Comparison of ENCODE assay signal across 8 mouse cellular contexts in the genomic region with DNA sequence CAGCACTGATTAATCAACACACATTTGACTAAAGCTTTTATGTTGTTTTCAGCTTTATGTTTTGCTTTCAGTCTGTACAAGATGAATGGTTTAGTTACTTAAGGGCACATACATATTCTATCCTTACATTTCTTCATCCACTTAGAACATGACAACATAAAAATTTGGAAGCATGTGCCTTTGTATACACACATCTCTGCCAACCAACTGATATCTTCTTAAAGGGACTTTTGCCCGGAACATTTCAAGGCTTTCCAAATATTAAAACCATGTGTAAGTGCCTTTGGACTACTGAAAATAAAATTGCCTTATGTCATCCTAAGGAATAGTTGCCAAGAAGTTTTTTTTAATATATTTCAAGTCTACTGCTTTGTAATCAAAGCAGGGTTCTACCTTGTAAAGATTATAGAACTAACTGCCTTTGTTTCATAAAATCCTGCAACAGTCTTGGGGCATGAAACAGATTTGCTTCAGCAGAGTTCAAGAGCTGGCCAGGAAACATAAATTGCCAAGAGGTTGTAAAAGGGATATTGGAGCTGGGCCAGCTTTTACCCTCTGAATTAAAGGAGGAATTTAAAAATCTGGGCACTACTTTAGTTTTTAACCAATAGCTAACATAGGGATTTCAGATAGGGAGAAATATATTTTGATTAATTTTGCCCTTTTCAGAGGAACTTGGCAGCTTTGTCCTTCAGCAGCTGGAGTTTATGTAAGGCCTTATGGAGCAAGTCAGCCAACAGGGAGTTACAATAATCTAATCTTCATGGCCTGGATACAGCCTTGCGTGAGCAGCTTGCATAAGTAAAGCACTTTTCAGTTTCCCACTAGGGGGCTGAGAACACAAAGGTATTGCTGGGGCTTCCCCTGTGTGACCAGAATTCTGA.
A peak's percentile ranks its signal among the peaks of the same experiment; 100 is the strongest.
DNase-seq lines count a peak whose midpoint lies in the region; ATAC-seq and TF ChIP-seq lines count a peak whose summit lies in the region.

No protein-coding gene starts in this region.

- WGBS in kidney, embryonic 15.5 days = 54% methylated on average over 2 of the region's 2 CpGs
- 27% methylated on average over 2 of the region's 2 CpGs for WGBS in forebrain, embryonic 13.5 days
- WGBS in hindbrain, embryonic 16.5 days = 26% methylated on average over 2 of the region's 2 CpGs
- WGBS in lung, postnatal 0 days = 49% methylated on average over 2 of the region's 2 CpGs
- 35% methylated on average over 2 of the region's 2 CpGs for WGBS in stomach, embryonic 16.5 days

- peak; percentile 66; the same call in 1 of the 2 replicates for ATAC-seq in kidney, embryonic 15.5 days (replicated peaks; ENCODE audit: low FRiP score)
- peak; percentile 96 for ATAC-seq in forebrain, embryonic 13.5 days
- ATAC-seq in hindbrain, embryonic 16.5 days = peak; percentile 98
- peak; percentile 57; the same call in 1 of the 2 replicates for ATAC-seq in lung, postnatal 0 days
- peak; percentile 73; the same call in 1 of the 2 replicates for ATAC-seq in stomach, embryonic 16.5 days (ENCODE audit: insufficient read depth, low FRiP score)

- no peak for TF ChIP-seq EP300 in lung, postnatal 0 days (IDR thresholded peaks at IDR 0.05)

- peak; percentile 43 for TF ChIP-seq CTCF in lung, postnatal 0 days (IDR thresholded peaks at IDR 0.05)

- H3K27me3 ChIP-seq in kidney, embryonic 15.5 days = no peaks in the 10 kb centered on the region
- H3K27me3 ChIP-seq in forebrain, embryonic 13.5 days = no peaks in the 10 kb centered on the region
- H3K27me3 ChIP-seq in hindbrain, embryonic 16.5 days (replicated peaks; ENCODE audit: control insufficient read depth, insufficient read depth, low read length) = no peaks in the 10 kb centered on the region
- H3K27me3 ChIP-seq in lung, postnatal 0 days (replicated peaks; ENCODE audit: insufficient read depth, low read length) = no peaks in the 10 kb centered on the region
- no peaks in the 10 kb centered on the region for H3K27me3 ChIP-seq in stomach, embryonic 16.5 days (ENCODE audit: control insufficient read depth, insufficient read depth, low read length)

- no peak overlapping the region for H3K4me2 ChIP-seq in kidney, embryonic 15.5 days
- no peak overlapping the region for H3K4me2 ChIP-seq in forebrain, embryonic 13.5 days
- H3K4me2 ChIP-seq in hindbrain, embryonic 16.5 days (ENCODE audit: low read length) = no peak overlapping the region
- no peak overlapping the region for H3K4me2 ChIP-seq in lung, postnatal 0 days (replicated peaks; ENCODE audit: low read depth, low read length)
- no peak overlapping the region for H3K4me2 ChIP-seq in stomach, embryonic 16.5 days (ENCODE audit: low read depth, low read length)

- no peak overlapping the region for H3K4me3 ChIP-seq in kidney, embryonic 15.5 days (replicated peaks)
- no peak overlapping the region for H3K4me3 ChIP-seq in forebrain, embryonic 13.5 days
- H3K4me3 ChIP-seq in hindbrain, embryonic 16.5 days (ENCODE audit: low read length) = no peak overlapping the region
- no peak overlapping the region for H3K4me3 ChIP-seq in lung, postnatal 0 days (ENCODE audit: low read depth, low read length)
- no peak overlapping the region for H3K4me3 ChIP-seq in stomach, embryonic 16.5 days (replicated peaks; ENCODE audit: low read length)

- no peaks in the 10 kb centered on the region for H3K4me1 ChIP-seq in kidney, embryonic 15.5 days
- peaks cover 9% of the 10 kb centered on the region for H3K4me1 ChIP-seq in forebrain, embryonic 13.5 days
- H3K4me1 ChIP-seq in hindbrain, embryonic 16.5 days (ENCODE audit: control insufficient read depth, insufficient read depth, low read depth, low read length) = no peaks in the 10 kb centered on the region
- H3K4me1 ChIP-seq in lung, postnatal 0 days (ENCODE audit: insufficient read depth, low read depth, low read length) = no peaks in the 10 kb centered on the region
- H3K4me1 ChIP-seq in stomach, embryonic 16.5 days (ENCODE audit: control insufficient read depth, insufficient read depth, low read length) = no peaks in the 10 kb centered on the region

- DNase-seq in kidney, postnatal 25 days = no peak
- peak; percentile 13 for DNase-seq in adrenal gland, postnatal 14 days
- DNase-seq in lung, postnatal 0 days (ENCODE audit: low spot score) = peak; percentile 61
- DNase-seq in gastrocnemius, adult 8-10 months (ENCODE audit: low spot score in 2 of 2) = no peak

- no peaks in the 10 kb centered on the region for H3K36me3 ChIP-seq in kidney, embryonic 15.5 days
- no peaks in the 10 kb centered on the region for H3K36me3 ChIP-seq in forebrain, embryonic 13.5 days (ENCODE audit: poor library complexity, severe bottlenecking)
- no peaks in the 10 kb centered on the region for H3K36me3 ChIP-seq in hindbrain, embryonic 16.5 days (ENCODE audit: control insufficient read depth, insufficient read depth, low read length)
- no peaks in the 10 kb centered on the region for H3K36me3 ChIP-seq in lung, postnatal 0 days (ENCODE audit: insufficient read depth, low read length)
- H3K36me3 ChIP-seq in stomach, embryonic 16.5 days (ENCODE audit: control insufficient read depth, insufficient read depth, low read length) = no peaks in the 10 kb centered on the region

- H3K9me3 ChIP-seq in kidney, embryonic 15.5 days (replicated peaks) = no peaks in the 10 kb centered on the region
- H3K9me3 ChIP-seq in forebrain, embryonic 13.5 days (replicated peaks) = no peaks in the 10 kb centered on the region
- peaks cover 3% of the 10 kb centered on the region; the same call in 1 of the 2 replicates for H3K9me3 ChIP-seq in hindbrain, embryonic 16.5 days (ENCODE audit: control insufficient read depth, low read length)
- no peaks in the 10 kb centered on the region for H3K9me3 ChIP-seq in lung, postnatal 0 days (ENCODE audit: low read length)
- no peaks in the 10 kb centered on the region for H3K9me3 ChIP-seq in stomach, embryonic 16.5 days (replicated peaks; ENCODE audit: control insufficient read depth, low read length)

- no peak overlapping the region for H3K9ac ChIP-seq in kidney, embryonic 15.5 days
- no peak overlapping the region for H3K9ac ChIP-seq in forebrain, embryonic 13.5 days
- no peak overlapping the region for H3K9ac ChIP-seq in hindbrain, embryonic 16.5 days (ENCODE audit: low read depth, low read length)
- no peak overlapping the region for H3K9ac ChIP-seq in lung, postnatal 0 days (replicated peaks; ENCODE audit: low read depth)
- no peak overlapping the region for H3K9ac ChIP-seq in stomach, embryonic 16.5 days (ENCODE audit: low read length)

- no peak overlapping the region for H3K27ac ChIP-seq in kidney, embryonic 15.5 days
- H3K27ac ChIP-seq in forebrain, embryonic 13.5 days = peak overlapping the region; percentile 45; the same call in 1 of the 2 replicates
- peak overlapping the region; percentile 51; the same call in 1 of the 2 replicates for H3K27ac ChIP-seq in hindbrain, embryonic 16.5 days (ENCODE audit: low read depth, low read length)
- no peak overlapping the region for H3K27ac ChIP-seq in lung, postnatal 0 days (ENCODE audit: low read length)
- H3K27ac ChIP-seq in stomach, embryonic 16.5 days (ENCODE audit: low read length) = no peak overlapping the region

Comparison
In these comparisons a context has a peak if more than half of its experiments do, and no peak if none do; other contexts are left out.
1. H3K27ac ChIP-seq: peak in forebrain, embryonic 13.5 days (single experiment) and hindbrain, embryonic 16.5 days (single experiment); none in kidney, embryonic 15.5 days (single experiment), lung, postnatal 0 days (single experiment) and stomach, embryonic 16.5 days (single experiment).
2. DNase-seq: peak in adrenal gland, postnatal 14 days (single experiment) and lung, postnatal 0 days (single experiment); none in kidney, postnatal 25 days (0 of 2) and gastrocnemius, adult 8-10 months (0 of 2).
3. Peak in every context shown above with its lines, with median percentiles within 50 percentile points of each other: ATAC-seq.